Mouse (Mus musculus): ENCODE data around the gene Sipa1l1.

DNA sequence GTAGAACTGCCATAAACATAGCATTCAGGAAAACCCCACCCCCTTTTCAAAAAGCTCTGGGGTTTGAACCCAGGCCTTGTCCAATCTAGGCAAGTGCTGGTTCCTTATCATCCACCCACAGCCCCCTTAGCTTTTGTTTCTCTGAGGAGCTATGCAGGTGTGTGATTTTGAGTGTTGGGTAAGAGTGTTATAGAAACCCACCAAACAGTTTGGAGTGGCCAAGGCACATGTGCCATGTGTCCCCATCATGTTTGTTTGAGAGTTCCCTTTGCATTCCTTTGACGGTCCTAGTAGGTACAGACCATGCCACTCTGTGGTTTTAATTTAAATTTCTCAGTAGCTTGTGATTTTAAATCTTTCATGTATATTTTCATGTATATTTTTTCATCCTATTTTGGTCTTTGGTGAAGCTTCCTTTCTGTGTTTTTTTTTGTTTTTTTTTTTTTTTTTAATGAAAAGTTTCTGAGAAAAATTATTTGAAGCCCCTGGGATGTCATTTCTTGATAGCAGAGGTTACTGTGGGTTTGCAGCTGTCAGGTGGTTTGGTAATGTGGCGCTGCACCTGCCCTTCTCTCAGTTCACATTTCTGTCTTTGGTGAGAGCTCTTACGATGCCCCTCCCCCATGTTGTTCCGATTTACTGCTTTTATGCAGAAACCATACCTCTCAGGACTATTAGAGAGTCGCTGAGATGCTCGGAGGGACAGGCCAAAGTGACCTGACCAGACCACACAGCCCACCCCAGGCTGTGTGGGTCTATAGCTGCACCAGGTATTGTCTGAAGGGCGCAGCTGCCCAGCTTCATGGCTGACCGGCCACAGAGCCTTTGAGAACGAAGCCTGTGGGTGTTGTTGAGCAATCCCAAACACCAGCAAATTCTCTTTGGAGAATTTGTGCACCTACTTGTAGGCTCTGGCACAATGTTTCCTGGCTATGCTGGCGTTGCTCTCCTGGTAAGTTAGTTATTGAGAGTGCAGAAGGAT, 126.1 kb downstream of the Sipa1l1 start:
- TF ChIP-seq CTCF (IDR thresholded peaks at IDR 0.05; ENCODE audit: control insufficient read depth, insufficient read depth, insufficient read length) (no peak), USF1 (IDR thresholded peaks at IDR 0.05; ENCODE audit: low read depth) (no peak), MYOG (IDR thresholded peaks at IDR 0.05; ENCODE audit: control insufficient read depth, extremely low read depth, insufficient read length) (no peak), CEBPB (IDR thresholded peaks at IDR 0.05; ENCODE audit: low read depth) (no peak)
